Mouse (Mus musculus) cerebellum, adult (tissue): ENCODE measurements at regions not wholly inside any gene's neighbourhood (a gene's known extent, or its start where the extent isn't known, plus 50 kb on each side); places are given as distances from the start of the nearest gene placed in this dataset.
A peak's percentile ranks its signal among the peaks of the same experiment; 100 is the strongest.

Experiments used
- ATAC-seq: cut with Nextera tagmentation; 2 replicates; pipeline ENCODE4 v1.9.2; 2017; ENCODE audit warnings: mild to moderate bottlenecking, moderate library complexity, mixed read lengths; ENCODE audit not compliant: insufficient number of reproducible peaks, low FRiP score, low TSS enrichment

- peak; percentile 79 for ATAC-seq
Observed at GRCm38 (mm10) chr15:26469901-26470383, 161.1 kb downstream of the March11 start.

DNA sequence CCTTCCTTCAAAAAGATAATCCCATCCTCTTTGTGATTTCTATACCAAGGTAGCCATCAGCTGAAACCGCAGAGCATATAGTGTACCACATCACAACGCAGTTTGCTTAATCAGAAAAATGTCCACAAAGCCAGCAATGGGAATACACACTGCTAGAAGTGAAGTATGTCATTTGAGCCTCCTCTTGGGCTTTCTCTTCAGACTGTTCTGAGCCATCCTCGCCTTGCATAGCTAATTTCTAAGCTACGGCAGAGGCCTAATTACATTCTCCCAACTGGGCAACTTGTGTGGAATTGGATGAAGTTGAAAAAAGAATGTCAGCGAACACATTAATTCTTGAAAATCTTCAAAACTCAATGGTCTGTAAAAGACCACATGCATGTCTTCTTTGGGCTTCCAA is 178.5 kb downstream of the March11 start:
- no peak for ATAC-seq
